Mouse (Mus musculus): ENCODE measurements at regions not wholly inside any gene's neighbourhood (a gene's known extent, or its start where the extent isn't known, plus 50 kb on each side); places are given as distances from the start of the nearest gene placed in this dataset.

- Histone ChIP-seq H3K4me3 (replicated peaks) (no peak overlapping the region), H3K4me2 (no peak overlapping the region), H3K36me3 (replicated peaks) (no peaks in the 10 kb centered on the region), H3K9me3 (no peaks in the 10 kb centered on the region), H3K27ac (peak overlapping the region; percentile 44; the same call in 1 of the 2 replicates), H3K27me3 (no peaks in the 10 kb centered on the region), H3K9ac (no peak overlapping the region), H3K4me1 (peaks cover 11% of the 10 kb centered on the region)
- ATAC-seq (ENCODE audit: low FRiP score) = peak; percentile 50
- WGBS = 77% methylated on average over 3 of the region's 3 CpGs
Measured at GRCm38 (mm10) chr8:26746811-26747210, 230.3 kb upstream of the Zfp703 start.

- H3K27ac ChIP-seq = peak overlapping the region; percentile 44; the same call in 1 of the 2 replicates
- no peaks in the 10 kb centered on the region for H3K9me3 ChIP-seq
- peak; percentile 58 for ATAC-seq (ENCODE audit: low FRiP score)
- H3K4me1 ChIP-seq = peaks cover 11% of the 10 kb centered on the region
- no peak overlapping the region for H3K9ac ChIP-seq
- H3K4me2 ChIP-seq = no peak overlapping the region
- H3K27me3 ChIP-seq = no peaks in the 10 kb centered on the region
- no peaks in the 10 kb centered on the region for H3K36me3 ChIP-seq (replicated peaks)
- H3K4me3 ChIP-seq (replicated peaks) = no peak overlapping the region
- WGBS = 52% methylated on average over 19 of the region's 19 CpGs
Measured at GRCm38 (mm10) chr8:26747241-26747972, 229.7 kb upstream of the Zfp703 start.

GRCm38 (mm10) chr8:26748161-26748971 lies 228.8 kb upstream of the Zfp703 start:
- ATAC-seq (ENCODE audit: low FRiP score) = peak; percentile 68; the same call in 1 of the 2 replicates
- Histone ChIP-seq H3K4me2 (no peak overlapping the region), H3K27me3 (no peaks in the 10 kb centered on the region), H3K27ac (peak overlapping the region; percentile 53; the same call in 1 of the 2 replicates), H3K4me1 (peaks cover 11% of the 10 kb centered on the region), H3K4me3 (replicated peaks) (no peak overlapping the region), H3K36me3 (replicated peaks) (no peaks in the 10 kb centered on the region), H3K9ac (no peak overlapping the region), H3K9me3 (no peaks in the 10 kb centered on the region)
- WGBS = 66% methylated on average over 12 of the region's 14 CpGs

- WGBS = 100% methylated on average over 1 of the region's 1 CpGs
- no peaks in the 10 kb centered on the region for H3K36me3 ChIP-seq (replicated peaks)
- no peaks in the 10 kb centered on the region for H3K9me3 ChIP-seq
- no peak overlapping the region for H3K4me3 ChIP-seq (replicated peaks)
- H3K27me3 ChIP-seq = no peaks in the 10 kb centered on the region
- no peak overlapping the region for H3K4me2 ChIP-seq
- H3K9ac ChIP-seq = no peak overlapping the region
- no peak for ATAC-seq (ENCODE audit: low FRiP score)
- H3K4me1 ChIP-seq = peaks cover 11% of the 10 kb centered on the region
- H3K27ac ChIP-seq = no peak overlapping the region
Measured at GRCm38 (mm10) chr8:26748972-26749291, 228.2 kb upstream of the Zfp703 start.

DNA sequence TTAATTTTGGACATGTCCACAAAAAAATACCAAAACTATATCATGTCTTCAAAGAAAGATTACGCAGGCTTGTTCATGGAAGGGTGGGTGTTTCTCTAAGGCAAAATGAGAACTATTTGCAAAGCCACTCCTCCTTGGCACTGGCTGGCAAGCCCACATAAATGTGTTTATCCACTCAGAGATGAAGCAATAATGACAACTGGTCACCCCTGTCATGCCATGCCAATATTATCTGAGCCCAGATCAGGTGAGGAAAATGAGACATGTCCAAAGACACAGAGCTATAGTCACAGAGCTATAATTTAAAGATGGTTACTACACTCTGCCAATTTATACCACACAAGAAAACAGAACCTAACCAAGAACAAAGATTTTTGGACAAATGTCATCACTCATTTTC lies 227.0 kb upstream of the Zfp703 start:
- Histone ChIP-seq H3K27ac (no peak overlapping the region), H3K4me2 (no peak overlapping the region), H3K36me3 (replicated peaks) (no peaks in the 10 kb centered on the region), H3K9me3 (no peaks in the 10 kb centered on the region), H3K4me3 (replicated peaks) (no peak overlapping the region), H3K9ac (no peak overlapping the region), H3K27me3 (no peaks in the 10 kb centered on the region), H3K4me1 (peaks cover 11% of the 10 kb centered on the region)
- no peak for ATAC-seq (ENCODE audit: low FRiP score)
- WGBS = 93% methylated on average over 1 of the region's 1 CpGs

- H3K4me2 ChIP-seq = no peak overlapping the region
- H3K4me1 ChIP-seq = peaks cover 11% of the 10 kb centered on the region
- 93% methylated on average over 5 of the region's 5 CpGs for WGBS
- H3K36me3 ChIP-seq (replicated peaks) = no peaks in the 10 kb centered on the region
- H3K27ac ChIP-seq = no peak overlapping the region
- no peak for ATAC-seq (ENCODE audit: low FRiP score)
- H3K9me3 ChIP-seq = no peaks in the 10 kb centered on the region
- no peak overlapping the region for H3K4me3 ChIP-seq (replicated peaks)
- H3K27me3 ChIP-seq = no peaks in the 10 kb centered on the region
- H3K9ac ChIP-seq = no peak overlapping the region
Measured at GRCm38 (mm10) chr8:26751651-26752050, 225.5 kb upstream of the Zfp703 start.

DNA sequence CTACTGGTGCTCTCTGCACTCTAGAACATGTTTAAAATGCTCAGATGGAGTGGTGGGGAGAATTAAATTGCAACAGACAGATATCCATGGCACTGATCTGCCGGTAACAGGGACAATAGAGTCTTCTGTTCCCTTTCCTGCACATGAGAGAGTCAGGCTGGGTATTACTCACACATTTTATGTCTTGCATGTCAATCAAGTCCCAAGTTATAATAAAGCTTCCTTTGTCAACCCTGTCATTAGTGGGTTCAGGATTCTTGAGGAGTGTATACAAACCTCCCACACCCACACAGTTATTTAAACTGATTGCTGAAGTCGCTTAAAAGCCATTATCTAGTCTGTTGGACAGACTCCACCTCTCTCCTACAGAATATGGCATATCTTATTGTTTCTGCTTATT lies 220.7 kb upstream of the Zfp703 start:
- H3K27me3 ChIP-seq = no peaks in the 10 kb centered on the region
- H3K4me2 ChIP-seq = no peak overlapping the region
- no peak overlapping the region for H3K9ac ChIP-seq
- 47% methylated on average over 2 of the region's 2 CpGs for WGBS
- no peaks in the 10 kb centered on the region for H3K4me1 ChIP-seq
- no peak overlapping the region for H3K27ac ChIP-seq
- no peaks in the 10 kb centered on the region for H3K9me3 ChIP-seq
- no peak overlapping the region for H3K4me3 ChIP-seq (replicated peaks)
- ATAC-seq (ENCODE audit: low FRiP score) = no peak
- H3K36me3 ChIP-seq (replicated peaks) = no peaks in the 10 kb centered on the region

GRCm38 (mm10) chr8:26760726-26761125 lies 216.4 kb upstream of the Zfp703 start:
- Histone ChIP-seq H3K4me2 (no peak overlapping the region), H3K36me3 (replicated peaks) (no peaks in the 10 kb centered on the region)

DNA sequence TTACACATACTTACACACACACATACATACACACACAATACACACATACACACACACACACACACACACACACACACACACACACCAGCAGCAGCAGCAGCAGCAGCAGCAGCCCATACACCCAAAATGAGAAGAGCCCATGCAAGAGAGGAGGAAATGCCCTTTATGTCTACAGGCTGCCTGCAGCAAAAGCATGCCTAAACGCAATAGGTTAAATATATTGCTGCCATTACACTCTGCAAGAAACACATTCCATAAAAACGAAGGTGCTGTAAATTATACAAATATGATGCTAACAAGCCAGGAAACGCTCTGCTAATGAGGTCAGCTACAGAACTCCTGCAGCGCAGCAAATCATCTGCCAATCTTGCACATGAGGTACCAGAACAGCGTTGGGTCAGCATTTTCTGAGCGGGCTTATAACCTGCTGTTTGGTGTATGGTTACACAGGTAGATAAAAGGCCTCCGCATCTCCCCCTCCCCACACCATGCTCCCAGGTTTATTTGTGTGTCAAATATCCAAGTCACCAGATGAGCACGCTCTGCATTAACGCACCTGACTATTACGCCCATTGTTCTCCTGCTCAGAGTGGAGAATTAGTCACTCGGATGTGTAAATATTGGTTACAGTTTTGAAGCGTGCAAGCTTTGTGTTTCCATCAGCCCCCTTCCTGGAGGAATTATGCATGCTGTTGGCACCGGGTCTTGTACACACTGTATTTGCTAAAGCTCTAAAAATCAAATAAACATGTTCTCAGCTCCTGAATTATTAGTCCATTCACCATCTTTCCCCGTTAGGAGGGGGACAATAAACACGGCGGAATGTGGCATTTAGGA lies 214.0 kb upstream of the Zfp703 start:
- Histone ChIP-seq H3K36me3 (replicated peaks) (no peaks in the 10 kb centered on the region), H3K9ac (no peak overlapping the region), H3K4me1 (no peaks in the 10 kb centered on the region), H3K4me3 (replicated peaks) (no peak overlapping the region), H3K9me3 (no peaks in the 10 kb centered on the region), H3K27ac (no peak overlapping the region), H3K4me2 (no peak overlapping the region), H3K27me3 (no peaks in the 10 kb centered on the region)
- peak; percentile 30; the same call in 1 of the 2 replicates for ATAC-seq (ENCODE audit: low FRiP score)
- 82% methylated on average over 16 of the region's 16 CpGs for WGBS

More at GRCm38 (mm10) chr8:26760726-26761125, 216.4 kb upstream of the Zfp703 start:
- Histone ChIP-seq H3K27me3 (no peaks in the 10 kb centered on the region), H3K9me3 (no peaks in the 10 kb centered on the region), H3K4me1 (no peaks in the 10 kb centered on the region), H3K27ac (no peak overlapping the region), H3K4me3 (replicated peaks) (no peak overlapping the region), H3K9ac (no peak overlapping the region)
- ATAC-seq (ENCODE audit: low FRiP score) = no peak
- 88% methylated on average over 1 of the region's 1 CpGs for WGBS

- Histone ChIP-seq H3K9ac (no peak overlapping the region), H3K36me3 (replicated peaks) (no peaks in the 10 kb centered on the region), H3K27me3 (no peaks in the 10 kb centered on the region), H3K4me2 (no peak overlapping the region), H3K27ac (no peak overlapping the region), H3K4me3 (replicated peaks) (no peak overlapping the region), H3K9me3 (no peaks in the 10 kb centered on the region), H3K4me1 (peaks cover 7% of the 10 kb centered on the region)
- ATAC-seq (ENCODE audit: low FRiP score) = no peak
- 91% methylated on average over 10 of the region's 10 CpGs for WGBS
Measured at GRCm38 (mm10) chr8:26768474-26769229, 208.5 kb upstream of the Zfp703 start.

DNA sequence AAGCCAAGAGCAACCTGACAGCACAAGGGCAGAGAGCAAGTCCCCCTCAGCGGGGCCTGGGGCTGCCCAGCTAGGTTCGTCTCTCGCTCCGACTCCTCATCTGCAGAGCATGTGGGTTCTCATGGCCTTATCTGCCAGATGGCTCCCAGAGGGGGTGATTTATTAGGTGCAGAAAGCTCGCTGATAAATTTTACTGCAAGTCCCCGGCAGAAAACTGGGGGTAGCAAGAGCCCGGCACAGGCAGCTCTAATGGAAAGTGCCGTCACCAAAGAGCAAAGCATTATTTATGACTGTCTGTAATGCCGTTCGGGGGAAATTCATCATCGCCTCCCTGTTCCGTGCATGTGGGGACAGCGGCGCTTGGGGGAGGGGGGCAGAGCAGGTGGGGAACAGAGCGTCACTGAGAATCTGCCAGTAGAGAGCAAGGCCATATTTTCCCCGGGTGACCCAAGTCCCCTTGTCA lies 206.7 kb upstream of the Zfp703 start:
- H3K27me3 ChIP-seq = no peaks in the 10 kb centered on the region
- peak; percentile 68; the same call in 1 of the 2 replicates for ATAC-seq (ENCODE audit: low FRiP score)
- H3K4me2 ChIP-seq = no peak overlapping the region
- WGBS = 74% methylated on average over 16 of the region's 16 CpGs
- no peak overlapping the region for H3K4me3 ChIP-seq (replicated peaks)
- H3K36me3 ChIP-seq (replicated peaks) = no peaks in the 10 kb centered on the region
- H3K9ac ChIP-seq = no peak overlapping the region
- peaks cover 7% of the 10 kb centered on the region for H3K4me1 ChIP-seq
- H3K9me3 ChIP-seq = no peaks in the 10 kb centered on the region
- no peak overlapping the region for H3K27ac ChIP-seq

Measured in forebrain, embryonic 12.5 days (tissue).